Mouse (Mus musculus) lung, adult 18-20 months (tissue): ENCODE measurements around the gene Amot.

Experiments
- DNase-seq, 2 experiments: peaks; one replicate each; pipeline ENCODE4 v3.0.0; 2022; ENCODE audit warnings: mixed read lengths in 2 of 2

Amot gene

DNA sequence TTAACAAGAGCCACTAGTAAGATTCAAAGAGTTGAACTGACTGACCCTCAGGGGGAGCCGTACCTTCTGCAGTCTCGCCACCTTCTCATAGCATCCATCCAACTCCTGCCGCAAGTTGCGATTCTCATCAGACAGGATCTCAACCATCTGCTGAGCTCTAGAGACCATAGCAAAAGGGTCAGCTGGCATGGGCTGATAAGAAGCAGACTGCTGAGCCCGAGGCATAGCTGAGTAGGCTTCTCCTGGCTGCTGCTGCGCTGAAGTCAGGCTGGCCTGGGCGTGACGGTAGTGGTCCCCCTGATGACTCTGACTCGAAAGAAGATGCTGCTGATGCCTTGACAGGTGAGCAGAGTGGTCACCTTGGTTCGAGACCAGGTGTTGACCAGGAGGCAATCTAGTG is 25.0 kb downstream of the Amot start:
- no peak for DNase-seq

- no peak for DNase-seq
Observed at GRCm38 (mm10) chrX:145477725-145478194, 27.2 kb downstream of the Amot start.

GRCm38 (mm10) chrX:145477003-145477724 is 27.8 kb downstream of the Amot start:
- DNase-seq = no peak

- no peak for DNase-seq
Observed at GRCm38 (mm10) chrX:145468264-145468663, 36.7 kb downstream of the Amot start.

- DNase-seq = no peak
Observed at GRCm38 (mm10) chrX:145463524-145463923, 41.5 kb downstream of the Amot start.

GRCm38 (mm10) chrX:145461339-145461738 is 43.6 kb downstream of the Amot start:
- no peak for DNase-seq

DNA sequence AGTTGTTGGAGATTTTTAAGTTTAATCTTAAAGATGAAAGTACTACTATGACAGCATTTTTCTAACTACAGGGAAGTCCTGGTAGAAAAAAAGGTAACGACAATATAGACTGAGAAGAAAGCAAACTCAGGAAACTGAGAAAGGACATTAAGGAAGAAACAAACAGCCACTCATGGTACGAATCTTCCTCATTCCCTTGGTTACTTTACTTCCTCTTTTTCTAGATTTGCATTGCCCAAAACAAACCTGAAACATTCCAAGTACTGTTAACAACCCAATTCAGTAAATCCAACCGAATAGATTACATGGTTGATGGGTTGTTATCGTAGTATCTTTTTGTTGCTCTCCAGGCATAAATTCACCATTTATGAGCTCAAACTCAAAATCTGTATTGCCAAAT is 48.7 kb downstream of the Amot start:
- no peak for DNase-seq

DNA sequence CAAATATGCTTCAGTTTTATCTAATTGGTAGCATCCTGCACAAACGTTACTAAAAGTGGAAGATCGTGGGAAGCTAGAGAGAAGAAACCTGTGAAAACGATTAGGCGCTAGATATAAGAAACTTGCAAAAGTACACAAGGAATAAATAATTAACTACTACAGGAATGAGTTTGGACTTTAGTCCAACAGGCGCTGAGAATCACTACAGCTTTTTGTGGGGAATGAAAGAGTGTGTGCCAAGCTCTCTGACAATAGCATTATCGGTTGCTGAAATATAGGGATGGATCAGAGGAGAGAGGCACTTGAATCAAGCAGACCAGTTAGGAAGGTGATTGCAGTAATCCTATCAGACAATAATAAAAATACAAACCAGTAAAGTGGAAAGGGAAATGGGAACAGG is 49.4 kb downstream of the Amot start:
- no peak for DNase-seq

DNA sequence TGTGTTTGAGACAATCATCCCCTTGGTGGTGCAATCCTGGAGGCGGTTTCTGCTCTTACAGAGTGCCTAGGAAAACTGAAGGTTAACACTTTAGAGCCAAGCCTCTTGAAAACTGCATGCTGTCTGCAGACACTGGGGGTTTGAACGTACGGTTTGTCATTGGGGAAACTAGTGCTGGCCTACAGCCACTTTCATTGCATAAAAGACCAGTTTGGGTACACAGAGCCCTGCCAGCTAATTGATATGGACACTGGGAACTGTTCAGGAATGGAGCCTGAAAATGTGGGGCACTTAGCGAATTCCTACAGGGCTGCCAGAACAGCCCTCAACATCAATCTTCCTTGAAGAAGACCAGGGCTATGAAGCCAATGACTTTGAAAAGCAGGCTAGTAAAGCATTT is 50.2 kb downstream of the Amot start:
- no peak for DNase-seq

GRCm38 (mm10) chrX:145441526-145441925 is 63.5 kb downstream of the Amot start:
- DNase-seq = no peak

DNA sequence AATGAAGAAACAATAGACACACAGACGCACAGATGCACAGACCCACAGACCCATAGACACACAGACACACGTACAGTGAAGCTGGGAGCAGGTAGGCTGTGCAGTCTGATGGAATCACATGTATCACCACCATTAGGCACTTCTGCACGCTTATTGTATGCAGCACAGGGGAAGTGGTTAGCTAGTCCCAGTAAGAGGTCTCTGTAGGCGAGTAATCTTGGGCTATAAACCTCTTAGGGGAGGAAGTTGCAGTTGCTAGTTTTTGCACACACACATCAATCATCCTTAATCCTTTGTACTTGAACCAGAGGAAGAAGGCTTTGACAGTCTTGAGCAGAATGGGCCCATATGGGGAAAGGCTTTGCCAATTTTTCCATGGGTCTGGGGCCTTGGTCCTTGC is 71.3 kb downstream of the Amot start:
- no peak for DNase-seq

DNA sequence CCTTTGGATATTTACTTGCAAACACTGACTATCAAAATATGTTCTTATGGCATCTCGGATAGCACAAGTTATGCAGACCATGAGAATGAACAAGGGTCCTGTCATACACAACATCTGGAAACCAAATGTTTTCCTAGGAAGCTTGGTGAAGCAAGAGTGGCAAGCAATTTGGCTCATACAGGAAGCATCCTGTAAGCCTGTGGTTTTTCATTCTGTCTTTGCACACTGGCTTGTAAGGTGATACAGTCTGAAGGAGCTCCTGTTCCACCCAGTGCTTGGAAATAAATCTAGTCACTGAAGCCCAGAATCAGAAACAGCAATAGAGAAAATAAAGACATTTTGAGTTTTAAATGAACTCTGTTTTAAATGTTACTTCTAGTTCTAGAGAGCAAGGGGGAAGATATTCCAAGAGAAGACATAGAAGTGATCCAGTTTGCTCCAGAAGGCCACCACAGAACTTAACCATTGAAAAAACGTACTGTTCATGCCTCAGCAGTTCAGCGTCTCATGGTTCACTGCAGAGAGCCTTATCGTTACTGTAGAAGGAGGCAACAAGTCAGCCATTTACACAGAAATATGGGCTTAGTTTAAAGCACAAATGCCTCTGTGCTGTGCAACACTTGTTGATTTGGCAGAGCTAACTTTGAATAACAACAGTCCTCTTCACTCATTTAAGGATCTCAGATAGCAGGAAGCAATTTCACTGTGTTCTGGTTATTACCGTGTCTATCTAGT is 74.0 kb downstream of the Amot start:
- DNase-seq = no peak

- no peak for DNase-seq
Observed at GRCm38 (mm10) chrX:145428811-145429210, 76.2 kb downstream of the Amot start.

GRCm38 (mm10) chrX:145424026-145424425 is 81.0 kb downstream of the Amot start:
- no peak for DNase-seq

DNA sequence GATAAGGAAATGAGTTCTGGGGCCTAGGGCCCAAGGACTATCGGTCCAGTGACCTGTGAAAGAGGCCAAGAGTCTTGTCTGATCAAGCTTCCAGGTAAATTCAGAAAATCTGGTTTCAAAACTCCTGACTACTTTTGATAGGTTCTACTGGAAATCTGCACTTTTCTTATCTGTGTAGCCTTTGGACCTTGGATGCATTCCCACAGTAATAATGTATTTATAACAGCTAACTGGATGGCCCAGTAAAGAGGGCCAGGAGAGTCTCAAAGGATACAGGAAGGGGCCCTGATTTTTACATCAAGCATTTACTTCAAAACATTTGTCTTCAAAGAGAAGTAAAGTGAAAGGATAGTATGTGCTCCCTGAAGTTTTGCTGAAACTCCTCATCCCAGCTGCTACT is 90.7 kb downstream of the Amot start:
- DNase-seq = no peak

DNA sequence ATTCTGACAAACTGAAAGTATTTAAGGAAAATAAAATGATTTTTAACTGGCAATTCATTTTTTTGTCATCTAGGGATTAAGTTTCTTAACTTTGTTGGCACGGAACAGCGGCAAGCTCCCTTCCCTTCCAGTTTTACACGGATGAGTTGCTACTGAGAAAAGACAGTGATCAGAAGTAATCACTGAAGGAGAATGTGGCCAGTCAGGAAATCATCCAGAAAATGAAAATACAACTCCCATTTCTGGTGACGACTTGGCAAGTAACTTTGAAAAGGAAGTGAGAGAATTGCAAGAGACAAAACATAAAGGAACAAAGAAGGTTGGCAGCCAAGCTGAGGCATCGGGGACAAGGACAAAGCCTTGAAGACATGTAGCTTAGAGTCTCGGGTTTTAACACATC is 93.6 kb downstream of the Amot start:
- no peak for DNase-seq

GRCm38 (mm10) chrX:145406052-145406451 is 98.9 kb downstream of the Amot start:
- DNase-seq = no peak

GRCm38 (mm10) chrX:145401926-145402325 is 103.1 kb downstream of the Amot start:
- DNase-seq = no peak

- no peak for DNase-seq
Observed at GRCm38 (mm10) chrX:145399236-145399635, 105.7 kb downstream of the Amot start.
